Mouse (Mus musculus) leukemia stem cell, adult 10-12 weeks (primary cell): ENCODE data around the gene Jmjd1c. TPM values are rescaled to one million over a fixed set of nuclear protein-coding genes. Genes with fewer than 3 reads are reported as not detected.

Experiments used
- polyA plus RNA-seq: library from polyadenylated mRNA; stranded (reverse); fragments of >175 nt; gene quantifications from 2 replicates; pipeline ENCODE4 v1.2.3, GENCODE M21; 2012; ENCODE audit warnings: low replicate concordance

Gene Jmjd1c
- polyA plus RNA-seq, result 5.4 and 6.1 TPM in 2 replicates

GRCm38 (mm10) chr10:67095798-67096620, at the start of gene Jmjd1c:
Jmjd1c (plus strand) TSS chr10:67096125.

GRCm38 (mm10) chr10:67096621-67097436, 904 bp downstream of the Jmjd1c start, which contains the start of gene Reep3:
Reep3 (minus strand) TSS chr10:67096945.

GRCm38 (mm10) chr10:67285176-67285814, 189.4 kb downstream of the Jmjd1c start, which contains the start of gene Nrbf2:
Nrbf2 (minus strand) TSS chr10:67285305.

Other genes starting within 250 kb of the Jmjd1c start
- gene Reep3, start 820 bp downstream of the Jmjd1c start, polyA plus RNA-seq, result 0.54 and 1.7 TPM in 2 replicates
- gene Nrbf2, start 189.2 kb downstream of the Jmjd1c start, polyA plus RNA-seq, result 53.2 and 95.0 TPM in 2 replicates